Mouse (Mus musculus): ENCODE measurements around the gene Igsf8. TPM values are rescaled to one million over a fixed set of nuclear protein-coding genes. Genes with fewer than 3 reads are reported as not detected.

Igsf8 gene
- 147 and 159 TPM in 2 replicates for polyA plus RNA-seq (2016; fragmentation: Nextera tagmentation; extraction: Ambion mirVana)

DNA sequence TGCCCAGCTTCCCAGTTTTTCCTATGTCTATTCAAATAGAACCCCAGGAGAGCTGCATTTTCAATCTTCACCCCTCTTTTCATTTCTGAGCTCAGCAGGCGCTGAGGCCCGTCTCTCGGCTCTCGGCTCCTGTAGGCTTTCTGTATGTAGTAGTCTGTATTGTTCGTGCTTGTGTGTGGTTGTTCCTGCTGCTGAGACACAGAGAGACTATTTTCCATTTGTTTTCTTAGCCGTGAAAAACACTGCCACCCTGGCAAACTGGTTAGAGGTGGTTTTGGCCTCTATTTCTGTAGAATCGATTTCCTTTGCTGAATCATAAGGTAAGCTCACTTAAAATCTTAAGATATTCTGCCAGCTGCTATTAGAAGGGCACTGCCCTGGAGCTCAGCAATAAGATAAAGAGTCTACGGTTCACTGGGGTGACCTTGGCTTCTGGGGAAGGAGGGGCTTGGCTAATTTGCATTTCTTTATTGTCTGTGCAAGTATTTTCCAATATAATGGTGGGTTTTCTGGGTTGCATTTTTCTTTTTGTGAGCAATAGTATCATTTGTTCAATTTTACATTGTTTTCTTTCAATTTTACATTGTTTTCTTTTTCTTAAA is at the start of gene Igsf8:
Gene Igsf8, plus strand, starts transcription at position 165 of the 602 bp plus-strand sequence.
- H3K36me3 ChIP-seq: no peaks in the 10 kb centered on the region
- no peak within 1 kb of the TSS for H3K4me3 ChIP-seq
- H3K9me3 ChIP-seq (replicated peaks): no peaks in the 10 kb centered on the region
- ATAC-seq (ENCODE audit: low FRiP score): peak; percentile 77
- H3K27ac ChIP-seq: peak within 1 kb of the TSS; percentile 83
- WGBS: 18% methylated on average over 8 of the region's 8 CpGs
- H3K4me1 ChIP-seq: peaks cover 13% of the 10 kb centered on the region
- H3K4me2 ChIP-seq (replicated peaks): peak within 1 kb of the TSS; percentile 31
- H3K9ac ChIP-seq: no peak within 1 kb of the TSS
- 0 out of 2 replicates have a peak, but pooled peaks cover 3% of the 10 kb centered on the region for H3K27me3 ChIP-seq

- Histone ChIP-seq H3K9me3 (replicated peaks) (no peaks in the 10 kb centered on the region), H3K4me1 (peaks cover 23% of the 10 kb centered on the region), H3K36me3 (peaks cover 5% of the 10 kb centered on the region; the same call in 1 of the 2 replicates), H3K27ac (no peak overlapping the region; the same call in 1 of the 2 replicates), H3K4me3 (no peak overlapping the region), H3K4me2 (replicated peaks) (no peak overlapping the region), H3K9ac (no peak overlapping the region), H3K27me3 (no peaks in the 10 kb centered on the region)
- WGBS: 55% methylated on average over 5 of the region's 5 CpGs
- ATAC-seq (ENCODE audit: low FRiP score): no peak
Observed at GRCm38 (mm10) chr1:172212776-172213175, 48.7 kb upstream of the Igsf8 start.

DNA sequence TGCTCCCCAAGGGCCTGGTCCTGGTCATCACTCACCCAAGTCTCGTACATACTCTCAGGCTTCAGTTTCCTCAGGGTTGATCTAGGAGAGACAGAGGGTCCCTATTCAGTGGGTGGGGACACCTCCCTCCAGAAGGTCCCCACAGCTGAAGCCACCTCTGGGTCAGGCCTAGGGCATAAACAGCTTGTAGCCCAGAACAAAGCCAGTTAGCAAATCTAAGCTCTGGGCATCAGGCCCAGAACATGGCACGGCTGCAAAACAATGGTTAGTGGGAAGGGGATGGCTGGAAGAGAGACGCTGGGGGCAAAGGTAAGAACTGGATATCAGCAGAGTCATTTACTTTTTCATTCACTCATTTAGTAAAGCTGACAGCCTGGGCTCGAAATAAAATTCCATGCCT is 47.7 kb upstream of the Igsf8 start:
- Histone ChIP-seq H3K4me1 (peaks cover 29% of the 10 kb centered on the region), H3K9me3 (replicated peaks) (no peaks in the 10 kb centered on the region), H3K4me3 (no peak overlapping the region), H3K9ac (no peak overlapping the region), H3K27me3 (no peaks in the 10 kb centered on the region), H3K36me3 (peaks cover 5% of the 10 kb centered on the region; the same call in 1 of the 2 replicates), H3K27ac (0 out of 2 replicates have a peak overlapping the region, but pooled peaks have one; percentile 19), H3K4me2 (replicated peaks) (no peak overlapping the region)
- 58% methylated on average over 4 of the region's 4 CpGs for WGBS
- peak; percentile 36; the same call in 1 of the 2 replicates for ATAC-seq (ENCODE audit: low FRiP score)

GRCm38 (mm10) chr1:172214748-172215147 is 46.7 kb upstream of the Igsf8 start:
- no peaks in the 10 kb centered on the region for H3K9me3 ChIP-seq (replicated peaks)
- H3K4me1 ChIP-seq: peaks cover 37% of the 10 kb centered on the region
- ATAC-seq (ENCODE audit: low FRiP score): no peak
- H3K27ac ChIP-seq: 0 out of 2 replicates have a peak overlapping the region, but pooled peaks have one; percentile 9
- 78% methylated on average over 3 of the region's 3 CpGs for WGBS
- no peak overlapping the region for H3K4me2 ChIP-seq (replicated peaks)
- 0 out of 2 replicates have a peak, but pooled peaks cover under 1% of the 10 kb centered on the region for H3K36me3 ChIP-seq
- no peaks in the 10 kb centered on the region for H3K27me3 ChIP-seq
- no peak overlapping the region for H3K9ac ChIP-seq
- H3K4me3 ChIP-seq: no peak overlapping the region

GRCm38 (mm10) chr1:172217148-172217547 is 44.3 kb upstream of the Igsf8 start:
- peak overlapping the region; percentile 52 for H3K27ac ChIP-seq
- no peaks in the 10 kb centered on the region for H3K9me3 ChIP-seq (replicated peaks)
- 0% methylated on average over 5 of the region's 5 CpGs for WGBS
- no peaks in the 10 kb centered on the region for H3K36me3 ChIP-seq
- H3K9ac ChIP-seq: no peak overlapping the region
- no peak overlapping the region for H3K4me3 ChIP-seq
- H3K4me1 ChIP-seq: peaks cover 61% of the 10 kb centered on the region
- H3K4me2 ChIP-seq (replicated peaks): peak overlapping the region; percentile 30
- H3K27me3 ChIP-seq: no peaks in the 10 kb centered on the region
- peak; percentile 11; the same call in 1 of the 2 replicates for ATAC-seq (ENCODE audit: low FRiP score)

GRCm38 (mm10) chr1:172218164-172218910 is 43.1 kb upstream of the Igsf8 start:
- Histone ChIP-seq H3K36me3 (no peaks in the 10 kb centered on the region), H3K27ac (no peak overlapping the region), H3K4me1 (peaks cover 57% of the 10 kb centered on the region), H3K27me3 (no peaks in the 10 kb centered on the region), H3K4me3 (no peak overlapping the region), H3K9ac (no peak overlapping the region), H3K9me3 (replicated peaks) (no peaks in the 10 kb centered on the region), H3K4me2 (replicated peaks) (no peak overlapping the region)
- ATAC-seq (ENCODE audit: low FRiP score): no peak
- 45% methylated on average over 15 of the region's 15 CpGs for WGBS

DNA sequence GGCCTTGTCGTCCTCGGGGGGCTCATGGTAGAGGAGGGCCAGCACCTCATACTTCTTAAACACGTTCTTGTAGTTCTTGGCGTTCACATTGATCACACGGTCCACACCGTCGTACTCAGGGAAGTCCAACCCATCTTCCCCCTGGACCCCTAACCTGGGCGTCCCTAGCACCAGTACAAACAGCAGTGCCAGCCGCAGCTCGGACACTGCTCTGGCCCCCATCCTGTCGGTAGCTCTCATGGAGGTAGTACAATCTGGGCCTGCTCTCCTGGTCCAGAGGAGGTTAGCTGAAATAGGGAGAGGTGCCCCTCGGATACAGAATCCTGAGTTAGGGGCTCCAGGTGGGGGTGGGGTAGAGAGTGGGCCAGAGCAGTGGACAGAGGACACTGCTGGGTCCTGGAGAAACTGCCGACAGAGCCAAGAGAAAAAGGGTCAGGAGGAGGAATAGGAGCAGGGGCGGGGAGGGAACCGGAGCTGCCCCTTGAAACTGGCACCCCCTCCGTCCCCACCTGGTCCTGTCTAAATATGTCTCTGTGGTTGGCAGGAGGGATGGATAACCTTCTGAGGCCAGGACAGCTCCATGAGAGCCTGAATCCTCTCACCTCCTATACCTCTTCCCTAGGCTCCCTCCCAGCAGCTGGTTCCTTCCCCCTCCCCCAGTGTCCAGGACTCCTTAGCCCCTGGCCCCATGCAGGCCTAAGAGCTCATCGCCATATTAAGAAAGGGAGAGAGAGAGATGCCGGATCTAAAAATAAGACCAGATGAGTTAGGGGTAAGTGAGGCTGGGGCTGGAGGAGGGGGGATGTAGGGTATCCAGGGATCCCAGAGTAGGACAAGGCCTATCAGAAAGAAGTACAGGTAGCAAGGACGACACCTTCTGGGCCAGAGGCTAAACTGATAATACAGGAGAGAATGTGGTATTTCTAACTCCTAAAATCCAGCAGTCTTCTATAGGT is 41.7 kb upstream of the Igsf8 start, which contains the start of gene Casq1:
Gene Casq1, minus strand, starts transcription at position 418 of the 956 bp plus-strand sequence.
- Histone ChIP-seq H3K27me3 (no peaks in the 10 kb centered on the region), H3K4me2 (replicated peaks) (no peak within 1 kb of the TSS), H3K9ac (no peak within 1 kb of the TSS), H3K36me3 (no peaks in the 10 kb centered on the region), H3K4me3 (no peak within 1 kb of the TSS), H3K4me1 (peaks cover 51% of the 10 kb centered on the region), H3K27ac (peak within 1 kb of the TSS; percentile 55), H3K9me3 (replicated peaks) (no peaks in the 10 kb centered on the region)
- ATAC-seq (ENCODE audit: low FRiP score): no peak
- 82% methylated on average over 19 of the region's 19 CpGs for WGBS

GRCm38 (mm10) chr1:172220414-172220813 is 41.0 kb upstream of the Igsf8 start:
- H3K27ac ChIP-seq: peak overlapping the region; percentile 55
- 47% methylated on average over 10 of the region's 10 CpGs for WGBS

GRCm38 (mm10) chr1:172221297-172222063 is 40.0 kb upstream of the Igsf8 start:
- ATAC-seq (ENCODE audit: low FRiP score): 0 out of 2 replicates have a peak, but pooled peaks have one; percentile 6
- 39% methylated on average over 11 of the region's 11 CpGs for WGBS
- Histone ChIP-seq H3K4me2 (replicated peaks) (no peak overlapping the region), H3K4me3 (no peak overlapping the region), H3K36me3 (no peaks in the 10 kb centered on the region), H3K9me3 (replicated peaks) (no peaks in the 10 kb centered on the region), H3K4me1 (peaks cover 51% of the 10 kb centered on the region), H3K9ac (no peak overlapping the region), H3K27ac (peak overlapping the region; percentile 70), H3K27me3 (no peaks in the 10 kb centered on the region)

More at GRCm38 (mm10) chr1:172220414-172220813, 41.0 kb upstream of the Igsf8 start:
- no peaks in the 10 kb centered on the region for H3K27me3 ChIP-seq
- no peaks in the 10 kb centered on the region for H3K36me3 ChIP-seq
- H3K9me3 ChIP-seq (replicated peaks): no peaks in the 10 kb centered on the region
- no peak overlapping the region for H3K9ac ChIP-seq
- H3K4me3 ChIP-seq: no peak overlapping the region
- H3K4me1 ChIP-seq: peaks cover 51% of the 10 kb centered on the region
- no peak overlapping the region for H3K4me2 ChIP-seq (replicated peaks)
- ATAC-seq (ENCODE audit: low FRiP score): no peak

GRCm38 (mm10) chr1:172228209-172228608 is 33.2 kb upstream of the Igsf8 start:
- H3K27me3 ChIP-seq: no peaks in the 10 kb centered on the region
- ATAC-seq (ENCODE audit: low FRiP score): no peak
- no peaks in the 10 kb centered on the region for H3K36me3 ChIP-seq
- no peak overlapping the region for H3K4me3 ChIP-seq
- no peak overlapping the region for H3K27ac ChIP-seq
- WGBS: 88% methylated on average over 2 of the region's 2 CpGs
- no peaks in the 10 kb centered on the region for H3K4me1 ChIP-seq
- H3K9ac ChIP-seq: no peak overlapping the region
- no peaks in the 10 kb centered on the region for H3K9me3 ChIP-seq (replicated peaks)
- H3K4me2 ChIP-seq (replicated peaks): no peak overlapping the region

GRCm38 (mm10) chr1:172229215-172229614 is 32.2 kb upstream of the Igsf8 start:
- no peak overlapping the region for H3K9ac ChIP-seq
- WGBS: 86% methylated on average over 1 of the region's 1 CpGs
- H3K36me3 ChIP-seq: no peaks in the 10 kb centered on the region

More at GRCm38 (mm10) chr1:172229215-172229614, 32.2 kb upstream of the Igsf8 start:
- Histone ChIP-seq H3K4me1 (no peaks in the 10 kb centered on the region), H3K9me3 (replicated peaks) (no peaks in the 10 kb centered on the region), H3K4me2 (replicated peaks) (no peak overlapping the region), H3K27me3 (no peaks in the 10 kb centered on the region), H3K4me3 (no peak overlapping the region), H3K27ac (no peak overlapping the region)
- ATAC-seq (ENCODE audit: low FRiP score): no peak

Measured in hindbrain, embryonic 12.5 days (tissue).